Mouse (Mus musculus): ENCODE results near the gene Mia3. TPM values are rescaled to one million over a fixed set of nuclear protein-coding genes. Genes with fewer than 3 reads are reported as not detected.
"Not testable (repeated sequence)": the region's sequence is repeated elsewhere in the genome, so short reads cannot be mapped to it uniquely, and the experiment has no call there.

Mia3 gene
- total RNA-seq, 2 experiments from 2014 or later, result 132 to 141 TPM

DNA sequence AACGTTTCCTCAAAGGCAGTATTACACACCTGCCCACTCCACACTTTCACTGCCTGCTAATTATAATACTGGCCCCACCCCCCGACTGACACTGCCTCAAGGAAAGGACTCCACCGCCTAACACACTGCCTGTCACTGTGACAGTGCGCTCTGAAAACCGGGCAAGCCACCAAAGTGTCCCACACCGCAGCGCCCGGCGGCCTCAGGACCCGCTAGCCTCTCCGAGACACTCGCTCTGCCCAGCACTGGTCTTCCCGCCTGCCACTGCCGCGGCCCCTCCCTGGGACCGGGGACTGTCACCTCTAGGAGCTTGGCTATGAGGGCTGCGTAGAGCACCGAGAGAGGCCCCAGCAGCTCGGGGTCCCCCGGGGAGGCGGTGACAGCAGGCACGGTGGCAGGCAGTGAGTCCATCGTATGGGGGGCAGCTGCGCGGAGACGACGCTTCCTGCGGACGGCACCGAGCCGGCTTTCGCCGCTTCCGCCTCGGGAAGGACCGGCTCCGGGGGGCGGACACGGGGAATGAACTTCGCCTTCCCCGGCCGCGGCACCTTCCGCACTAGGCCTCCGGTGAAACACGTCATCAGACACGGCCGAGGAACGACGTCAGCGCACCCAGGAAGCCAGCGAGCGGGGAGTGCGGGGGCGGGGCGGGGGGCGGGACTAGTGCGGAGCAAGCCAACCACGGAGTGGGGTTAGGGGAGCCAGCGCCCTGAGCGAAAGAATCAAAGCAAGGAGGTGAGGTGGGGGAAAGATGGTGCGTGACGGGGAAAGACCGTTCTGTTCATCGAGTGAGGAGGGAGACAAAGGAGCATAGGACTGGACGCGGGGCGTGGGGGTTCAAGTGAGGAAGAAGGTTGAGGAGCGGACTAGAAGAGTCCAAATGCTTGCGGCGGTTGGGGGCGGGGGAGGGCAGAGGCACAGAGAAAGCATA lies 24.2 kb downstream of the Mia3 start:
- peak; percentile 82 for DNase-seq

DNA sequence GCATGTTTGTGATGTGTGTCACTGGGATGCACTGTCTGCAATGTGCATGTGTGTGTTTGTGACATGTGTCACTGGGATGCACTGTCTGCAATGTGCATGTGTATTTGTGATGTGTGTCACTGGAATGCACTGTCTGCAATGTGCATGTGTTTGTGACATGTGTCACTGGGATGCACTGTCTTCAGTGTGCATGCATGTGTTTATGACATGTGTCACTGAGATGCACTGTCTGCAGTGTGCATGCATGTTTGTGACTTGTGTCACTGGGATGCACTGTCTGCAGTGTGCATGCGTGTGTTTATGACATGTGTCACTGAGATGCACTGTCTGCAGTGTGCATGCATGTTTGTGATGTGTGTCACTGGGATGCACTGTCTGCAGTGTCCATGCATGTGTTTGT lies 26.5 kb downstream of the Mia3 start:
- DNase-seq, result not testable (repeated sequence)

- DNase-seq, result no peak
Observed at GRCm38 (mm10) chr1:183327171-183327570, 42.2 kb downstream of the Mia3 start.

DNA sequence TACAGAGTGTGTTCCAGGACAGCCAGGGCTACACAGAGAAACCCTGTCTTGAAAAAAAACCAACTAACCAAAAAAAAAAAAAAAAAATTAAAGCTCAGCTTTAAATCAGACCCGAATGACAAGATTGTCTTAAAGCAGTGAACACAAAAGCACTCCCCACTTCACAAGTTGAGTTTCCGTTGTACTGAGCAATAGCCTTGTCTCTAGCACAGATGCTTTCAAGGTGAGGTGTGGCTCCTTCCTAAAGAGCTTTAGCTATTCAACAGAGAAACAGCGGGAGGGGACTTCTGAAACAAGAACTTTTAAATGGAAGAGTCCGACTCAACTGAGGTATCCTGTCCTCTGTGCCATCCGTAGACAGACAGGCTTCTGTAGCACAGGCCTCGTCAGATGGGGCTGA lies 44.9 kb downstream of the Mia3 start:
- DNase-seq, result no peak

GRCm38 (mm10) chr1:183323923-183324322 lies 45.4 kb downstream of the Mia3 start:
- no peak for DNase-seq

DNA sequence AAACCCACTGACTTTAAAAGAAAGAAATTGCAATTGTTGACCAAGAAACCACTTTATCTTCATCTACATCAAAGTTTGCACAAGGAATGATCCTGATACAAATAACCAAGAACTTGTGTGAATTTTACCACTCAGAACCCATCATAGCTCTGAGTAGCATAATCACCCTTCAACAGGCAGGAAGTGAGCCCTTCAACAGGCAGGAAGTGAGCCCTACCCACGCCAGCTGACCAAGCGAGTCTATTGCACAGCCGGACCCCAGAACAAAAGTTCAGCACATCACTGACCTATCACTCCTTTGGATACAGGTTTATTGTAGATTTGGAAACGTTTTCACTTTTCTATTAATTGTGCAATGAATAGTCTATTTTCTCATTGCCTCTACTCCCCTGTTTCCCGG lies 46.9 kb downstream of the Mia3 start:
- not testable (repeated sequence) for DNase-seq

GRCm38 (mm10) chr1:183320708-183321107 lies 48.6 kb downstream of the Mia3 start:
- DNase-seq, result no peak

DNA sequence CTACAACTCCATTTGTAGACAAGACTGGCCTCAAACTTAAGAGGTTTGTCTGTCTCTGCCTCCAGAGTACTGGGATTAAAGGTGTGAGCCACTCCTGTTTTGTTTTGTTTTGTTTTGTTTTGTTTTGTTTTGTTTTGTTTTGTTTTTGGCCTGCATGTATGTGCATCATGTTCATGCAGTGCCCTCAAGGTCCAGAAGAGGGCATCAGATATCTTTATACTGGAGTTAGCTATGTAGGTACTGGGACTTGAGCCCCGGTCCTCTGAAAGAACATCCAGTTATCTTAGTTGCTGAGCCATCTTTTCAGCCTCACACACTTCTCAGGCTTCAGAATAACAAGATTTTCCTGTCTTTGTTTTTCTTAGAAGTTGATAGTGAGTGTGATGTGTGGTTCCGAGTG lies 53.6 kb downstream of the Mia3 start:
- no peak for DNase-seq

GRCm38 (mm10) chr1:183312076-183312475 lies 57.3 kb downstream of the Mia3 start:
- DNase-seq, result no peak

GRCm38 (mm10) chr1:183309601-183310000 lies 59.8 kb downstream of the Mia3 start:
- peak; percentile 41 for DNase-seq

DNA sequence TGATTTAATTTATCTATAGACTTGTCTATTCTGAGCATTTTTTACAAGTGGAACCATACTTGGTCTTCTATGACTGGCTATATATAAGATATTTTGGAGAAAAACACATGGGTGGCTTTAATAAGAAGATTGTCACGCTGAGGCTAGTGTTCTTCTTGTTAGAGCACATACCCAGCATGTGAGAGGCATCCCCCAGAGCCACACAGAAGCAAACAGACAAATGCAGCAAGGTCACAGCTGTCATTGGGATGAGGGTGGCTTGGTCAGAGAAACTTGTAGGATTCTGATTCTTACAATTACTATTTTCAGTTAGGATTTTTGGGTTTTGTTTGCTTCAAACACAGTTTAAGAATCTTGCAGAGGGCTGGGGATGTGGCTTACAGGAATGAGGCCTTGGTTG lies 60.9 kb downstream of the Mia3 start:
- DNase-seq, result no peak

DNA sequence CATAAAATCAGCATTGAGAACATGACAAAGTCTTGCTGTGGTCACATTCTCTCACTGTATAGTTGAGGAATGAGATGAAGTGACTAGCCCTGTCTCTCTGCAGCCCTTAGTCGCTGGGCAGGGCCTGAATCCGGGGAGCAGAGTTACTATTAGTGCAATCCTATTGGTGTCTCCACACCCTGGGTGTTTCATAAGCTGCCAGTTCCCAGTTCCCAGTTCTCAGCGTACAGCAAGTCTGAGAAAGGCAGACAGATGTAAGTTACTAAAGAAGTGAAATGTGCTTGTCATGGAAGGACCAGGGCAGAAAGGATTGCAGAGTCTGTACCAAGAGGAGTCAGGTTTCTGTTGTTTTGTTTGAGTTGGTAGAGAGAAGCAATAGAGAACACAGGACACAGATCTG lies 61.8 kb downstream of the Mia3 start:
- no peak for DNase-seq

DNA sequence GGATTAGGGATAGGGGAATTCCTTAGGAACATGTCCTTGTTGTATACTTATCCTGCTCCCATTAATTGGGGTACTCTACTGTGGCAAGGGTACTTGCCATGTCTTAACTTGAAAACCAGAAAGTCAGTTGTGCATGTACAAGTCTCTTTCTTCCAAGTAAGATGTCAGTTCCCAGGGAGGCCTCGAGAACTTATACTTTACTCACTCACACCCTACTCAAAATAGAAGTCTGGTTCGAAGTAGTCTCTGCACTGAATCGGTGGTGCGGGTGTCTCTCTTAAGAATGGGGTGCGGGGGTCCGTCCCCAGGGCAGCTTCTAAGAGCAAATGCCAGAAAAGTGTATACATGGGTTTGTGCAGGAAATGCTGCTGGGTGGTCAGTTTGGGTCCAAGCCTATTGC lies 70.2 kb downstream of the Mia3 start:
- DNase-seq, result peak; percentile 93

DNA sequence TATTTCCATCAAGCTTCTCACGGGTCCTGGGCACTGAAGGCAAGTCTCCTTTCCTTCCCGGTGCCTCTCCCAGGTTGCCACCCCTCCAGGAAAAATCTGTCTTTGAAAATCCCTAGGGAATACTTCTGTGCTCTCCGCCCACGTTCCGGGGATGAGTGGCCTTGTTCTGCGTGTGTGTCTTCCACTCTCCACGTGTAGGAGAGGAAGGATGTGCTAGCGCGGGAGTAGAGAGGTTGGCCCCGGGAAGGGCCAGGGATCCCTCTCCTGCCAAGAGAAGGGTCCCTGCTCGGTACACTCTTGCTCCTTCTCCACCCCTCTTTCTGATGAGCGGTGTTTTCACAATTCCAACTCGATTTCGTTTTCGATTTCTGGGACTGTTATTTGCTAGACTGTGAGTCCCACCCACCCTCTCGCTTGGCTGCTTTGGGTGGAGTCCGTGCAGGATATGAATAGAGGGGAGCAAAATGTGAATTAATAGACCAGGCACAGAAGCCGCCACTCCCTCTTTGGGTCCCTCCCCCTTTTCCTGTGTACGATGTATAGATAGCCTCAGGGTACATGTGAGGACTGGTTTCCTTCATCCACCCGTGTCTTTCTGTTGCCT lies 71.4 kb downstream of the Mia3 start:
- peak; percentile 29 for DNase-seq

DNA sequence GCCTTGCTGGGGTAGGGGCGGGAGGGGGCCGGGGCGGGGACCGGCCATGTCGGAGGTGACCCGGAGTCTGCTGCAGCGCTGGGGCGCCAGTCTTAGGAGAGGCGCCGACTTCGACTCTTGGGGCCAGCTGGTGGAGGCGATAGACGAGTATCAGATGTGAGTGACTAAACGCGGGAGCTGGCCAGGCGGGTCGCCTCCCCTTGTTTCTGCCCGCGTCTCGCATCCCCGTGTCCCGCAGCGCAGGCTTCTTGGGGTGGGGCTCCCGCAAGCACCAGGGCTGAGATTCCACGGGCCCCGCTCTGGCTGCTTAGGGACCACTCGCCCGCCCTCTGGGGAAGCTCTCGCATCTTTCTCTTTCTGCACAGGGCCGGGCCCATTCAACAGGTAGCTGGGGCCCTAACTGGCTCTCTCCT lies 71.9 kb downstream of the Mia3 start:
- no peak for DNase-seq

DNA sequence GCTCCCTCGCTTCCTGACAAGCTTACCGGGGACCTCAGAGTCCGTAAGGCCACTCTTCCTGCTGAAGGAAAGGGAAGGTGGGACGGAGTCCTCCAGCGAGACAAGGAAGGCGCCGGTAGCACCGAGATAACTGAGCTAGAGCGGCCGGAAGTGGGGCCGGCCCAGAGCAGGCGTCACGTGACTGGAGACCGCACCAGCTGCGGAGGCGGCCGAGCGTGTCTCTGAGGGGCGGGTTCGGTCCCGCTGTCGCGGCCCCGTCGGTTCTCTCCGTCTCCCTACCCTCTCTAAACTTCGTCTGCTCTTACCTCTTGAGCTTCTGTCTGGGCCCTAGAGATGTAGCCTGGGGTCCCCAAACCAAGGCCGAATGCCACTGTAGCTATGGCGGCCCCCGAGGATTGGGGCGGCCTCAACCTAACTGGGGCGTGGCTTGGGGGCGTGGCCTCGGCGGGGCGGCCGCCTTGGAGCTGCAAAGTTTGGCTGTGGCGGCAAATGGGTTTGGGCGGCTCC lies 72.4 kb downstream of the Mia3 start, which contains the start of gene Brox:
Gene Brox, minus strand, starts transcription at position 393 of the 507 bp plus-strand sequence.
- peak; percentile 94 for DNase-seq

- DNase-seq, result peak; percentile 39
Observed at GRCm38 (mm10) chr1:183296465-183296864, 72.9 kb downstream of the Mia3 start, which contains the start of gene Aida. TSS of gene Aida (plus strand) at chr1:183296590.

GRCm38 (mm10) chr1:183289576-183289975 lies 79.8 kb downstream of the Mia3 start:
- DNase-seq, result no peak

- DNase-seq, result no peak
Observed at GRCm38 (mm10) chr1:183288351-183288750, 81.0 kb downstream of the Mia3 start.

All from gastrocnemius, postnatal 25 days (tissue).